Mouse (Mus musculus) neural tube, embryonic 15.5 days (tissue): ENCODE results near the gene Epha6. TPM values are rescaled to one million over a fixed set of nuclear protein-coding genes. Genes with fewer than 3 reads are reported as not detected.

ENCODE experiments used
- ATAC-seq: fragments of 200-750 bp; cut with Nextera tagmentation; 2 replicates; pipeline ENCODE4 v1.8.0; 2017; ENCODE audit warnings: mild to moderate bottlenecking, moderate TSS enrichment, moderate library complexity; ENCODE audit not compliant: low FRiP score
- H3K27ac ChIP-seq: fragments of 300-500 bp; sonication (generic); replicated peaks from 2 replicates; pipeline ENCODE4 v1.5.1; 2015; ENCODE audit warnings: mild to moderate bottlenecking, inconsistent platforms
- H3K27me3 ChIP-seq: fragments of 300-500 bp; sonication (generic); replicated peaks from 2 replicates; pipeline ENCODE4 v1.6.1; 2015; ENCODE audit warnings: inconsistent platforms
- H3K36me3 ChIP-seq: fragments of 300-500 bp; sonication (generic); 2 replicates; pipeline ENCODE4 v1.6.1; 2015; ENCODE audit warnings: inconsistent platforms
- H3K4me1 ChIP-seq: fragments of 300-500 bp; sonication (generic); 2 replicates; pipeline ENCODE4 v1.6.1; 2015; ENCODE audit warnings: inconsistent platforms
- H3K4me2 ChIP-seq: fragments of 300-500 bp; sonication (generic); 2 replicates; pipeline ENCODE4 v1.6.1; 2015; ENCODE audit warnings: inconsistent platforms, mild to moderate bottlenecking, moderate library complexity
- H3K4me3 ChIP-seq: fragments of 300-500 bp; sonication (generic); replicated peaks from 2 replicates; pipeline ENCODE4 v1.5.1; 2015; ENCODE audit warnings: mild to moderate bottlenecking, inconsistent platforms
- H3K9ac ChIP-seq: fragments of 300-500 bp; sonication (generic); replicated peaks from 2 replicates; pipeline ENCODE4 v1.6.1; 2015; ENCODE audit warnings: mild to moderate bottlenecking, inconsistent platforms
- H3K9me3 ChIP-seq: fragments of 300-500 bp; sonication (generic); replicated peaks from 2 replicates; pipeline ENCODE4 v1.6.1; 2016; ENCODE audit warnings: inconsistent platforms
- WGBS: fragments of 180-500 bp; shearing (Covaris S2); methylation state at CpG from one replicate; pipeline ENCODE4 v1.1.7; 2015; ENCODE audit warnings: mixed read lengths; 5-methylcytosine and 5-hydroxymethylcytosine counted together
- polyA plus RNA-seq: library from polyadenylated mRNA; unstranded; fragments of >200 nt; fragmentation: Nextera tagmentation; extraction: Ambion mirVana; gene quantifications from 2 replicates; pipeline ENCODE4 v1.2.1, GENCODE M21; 2015

The Epha6 gene
- 7.0 and 8.6 TPM in 2 replicates for polyA plus RNA-seq

DNA sequence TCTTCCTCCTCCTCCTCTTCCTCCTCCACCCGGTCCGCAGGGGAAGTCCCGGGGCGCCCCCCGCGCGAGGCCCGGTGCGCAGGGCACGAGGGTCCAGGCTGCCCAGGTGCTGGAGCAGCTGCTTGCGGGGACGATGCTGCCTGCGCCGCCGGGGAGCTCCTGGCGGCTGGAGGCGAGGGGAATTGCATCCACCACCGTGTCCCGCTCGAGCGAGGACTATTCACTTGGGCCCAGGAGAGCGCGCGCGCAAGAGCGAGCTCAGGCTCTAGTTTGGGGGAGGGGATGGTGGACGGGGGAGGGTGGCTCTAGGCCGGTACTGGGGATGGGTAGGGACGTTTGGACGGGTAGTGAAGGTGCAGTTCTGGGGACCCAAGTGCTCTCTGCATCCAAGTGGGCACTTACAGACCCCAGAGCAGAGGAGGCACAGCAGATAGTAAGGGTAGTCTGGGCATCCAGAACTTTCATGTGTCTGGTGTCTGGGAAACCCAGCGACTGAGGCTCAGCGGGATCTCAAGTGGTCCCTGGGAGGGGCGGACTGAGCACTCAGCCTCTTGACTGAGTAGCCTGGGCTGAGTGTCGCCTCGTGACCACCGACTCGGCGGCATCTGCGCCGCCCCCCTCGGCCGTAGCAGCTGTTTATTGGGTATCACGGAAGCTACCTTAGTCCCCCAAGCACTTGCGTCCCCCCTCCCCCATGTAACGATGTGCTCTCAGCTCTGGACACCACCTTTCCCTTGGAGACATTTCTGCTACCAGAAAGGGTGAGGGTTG, at the start of gene Epha6:
TSS of gene Epha6 (minus strand) at position 471 of the 771 bp plus-strand sequence.
- ATAC-seq: peak; percentile 76
- Histone ChIP-seq H3K27me3 (0 out of 2 replicates have a peak, but pooled peaks cover 5% of the 10 kb centered on the region), H3K4me2 (peak within 1 kb of the TSS; percentile 90), H3K9me3 (no peaks in the 10 kb centered on the region), H3K36me3 (no peaks in the 10 kb centered on the region), H3K27ac (peak within 1 kb of the TSS; percentile 69), H3K9ac (peak within 1 kb of the TSS; percentile 75), H3K4me3 (peak within 1 kb of the TSS; percentile 62), H3K4me1 (peaks cover 22% of the 10 kb centered on the region)
- WGBS: 0% methylated on average over 45 of the region's 45 CpGs

DNA sequence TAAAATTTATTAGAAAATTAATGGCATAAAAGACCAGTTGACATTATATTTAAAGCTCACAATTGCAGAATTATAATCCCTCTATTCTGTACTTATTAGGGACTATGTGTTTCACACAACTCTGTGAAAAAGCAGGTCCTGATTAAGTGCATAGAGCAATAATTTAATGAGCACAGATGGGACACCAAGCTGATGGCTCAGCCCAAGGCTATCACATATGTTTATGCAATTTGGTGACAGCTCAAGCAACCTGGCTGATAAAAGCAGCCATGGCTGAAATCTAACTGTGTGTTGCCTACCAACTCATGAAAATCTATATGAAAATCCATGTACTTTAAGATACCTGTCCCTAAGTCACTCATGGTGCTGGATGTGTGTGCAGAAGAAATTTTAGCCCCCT, 46.4 kb upstream of the Epha6 start:
- Histone ChIP-seq H3K27ac (no peak overlapping the region), H3K4me2 (no peak overlapping the region), H3K36me3 (no peaks in the 10 kb centered on the region), H3K9me3 (no peaks in the 10 kb centered on the region), H3K4me3 (no peak overlapping the region), H3K27me3 (no peaks in the 10 kb centered on the region), H3K4me1 (no peaks in the 10 kb centered on the region), H3K9ac (no peak overlapping the region)
- ATAC-seq: no peak

DNA sequence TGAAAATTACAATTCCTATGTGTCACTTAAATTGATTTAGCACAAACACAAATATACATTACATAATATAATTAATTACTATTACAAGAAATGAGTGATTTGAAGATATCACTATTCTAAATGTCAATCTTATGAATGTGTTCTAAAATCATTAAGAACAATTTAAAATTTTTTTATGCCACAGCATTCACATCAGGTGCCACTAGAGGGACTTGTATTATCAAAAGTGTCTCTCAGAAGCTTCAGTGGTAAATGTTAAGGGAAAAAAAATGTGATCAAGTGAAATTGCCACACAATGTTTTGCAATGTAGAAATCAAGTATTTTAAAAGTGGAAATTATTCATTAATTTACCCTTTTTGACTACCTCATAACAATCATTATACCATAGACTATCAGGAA, 22.8 kb upstream of the Epha6 start:
- Histone ChIP-seq H3K9ac (no peak overlapping the region), H3K4me2 (no peak overlapping the region), H3K27me3 (no peaks in the 10 kb centered on the region), H3K9me3 (no peaks in the 10 kb centered on the region), H3K27ac (no peak overlapping the region), H3K4me1 (no peaks in the 10 kb centered on the region), H3K36me3 (no peaks in the 10 kb centered on the region), H3K4me3 (no peak overlapping the region)
- ATAC-seq: no peak

DNA sequence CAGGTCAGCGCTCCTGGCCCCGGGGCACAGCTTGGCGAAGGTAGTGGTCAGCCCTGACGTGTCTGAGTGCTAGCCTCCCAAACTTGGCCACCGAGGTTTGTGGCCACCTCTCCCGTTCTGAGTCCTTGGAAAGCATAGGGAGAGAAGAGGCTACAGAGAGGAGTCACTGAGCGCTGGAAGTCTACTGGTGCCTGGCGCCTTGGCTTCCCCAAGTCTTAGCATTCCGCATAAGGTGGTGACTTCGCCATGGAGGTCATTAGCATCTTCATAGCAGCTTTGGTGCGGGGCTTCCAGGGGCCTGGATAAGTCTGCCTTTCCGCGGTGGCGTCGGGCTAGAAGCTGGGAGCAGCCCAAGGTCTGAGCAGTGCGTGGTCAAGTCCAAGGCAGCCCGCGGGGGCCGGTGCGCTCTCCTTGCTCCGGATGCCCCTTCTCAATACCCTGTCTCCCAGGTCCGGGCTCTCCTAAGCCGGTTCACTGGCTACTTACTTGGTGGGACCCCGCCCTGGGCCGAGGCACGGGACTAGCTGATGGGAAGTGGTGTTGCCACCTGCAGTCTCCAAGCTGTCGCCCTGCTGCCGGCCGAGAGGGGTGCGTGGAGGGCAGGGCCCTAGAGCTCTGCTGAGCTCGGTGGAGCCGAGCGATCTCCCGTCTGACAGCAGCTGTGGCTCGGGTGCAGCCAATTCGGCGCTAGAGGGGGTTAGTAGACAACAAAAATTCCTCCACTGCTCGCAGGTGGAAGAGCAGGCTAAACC, 677 bp upstream of the Epha6 start:
- H3K27ac ChIP-seq: peak overlapping the region; percentile 69
- H3K4me1 ChIP-seq: peaks cover 22% of the 10 kb centered on the region
- H3K4me3 ChIP-seq: peak overlapping the region; percentile 62
- peak overlapping the region; percentile 75 for H3K9ac ChIP-seq
- ATAC-seq: peak; percentile 91
- 0 out of 2 replicates have a peak, but pooled peaks cover 5% of the 10 kb centered on the region for H3K27me3 ChIP-seq
- under 1% methylated on average over 38 of the region's 38 CpGs for WGBS
- no peaks in the 10 kb centered on the region for H3K36me3 ChIP-seq
- peak overlapping the region; percentile 90 for H3K4me2 ChIP-seq
- H3K9me3 ChIP-seq: no peaks in the 10 kb centered on the region

DNA sequence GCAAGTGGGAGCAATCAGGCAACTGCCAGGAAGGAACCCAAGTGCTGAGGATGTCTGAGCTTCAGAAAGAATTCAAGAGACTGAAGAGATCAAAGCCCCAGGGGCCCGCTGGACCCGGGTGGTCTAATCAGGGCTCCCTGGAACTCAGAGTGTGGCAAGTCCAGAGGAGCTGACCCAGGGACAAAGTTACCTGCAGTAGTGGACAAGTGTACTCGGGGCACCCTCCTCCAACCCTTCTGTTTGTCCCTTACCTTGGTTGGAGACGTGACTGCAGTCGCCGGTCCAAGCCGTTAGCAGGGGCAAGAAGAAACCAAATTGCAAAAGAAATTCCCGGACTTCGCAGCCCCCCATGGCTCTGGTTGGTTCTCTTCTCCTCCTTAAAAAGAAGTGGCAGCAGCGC, 718 bp downstream of the Epha6 start:
- H3K27ac ChIP-seq: 0 out of 2 replicates have a peak overlapping the region, but pooled peaks have one; percentile 33
- H3K4me1 ChIP-seq: peaks cover 22% of the 10 kb centered on the region
- peak overlapping the region; percentile 62 for H3K4me3 ChIP-seq
- 2% methylated on average over 10 of the region's 10 CpGs for WGBS
- no peaks in the 10 kb centered on the region for H3K9me3 ChIP-seq
- H3K9ac ChIP-seq: peak overlapping the region; percentile 75
- 0 out of 2 replicates have a peak, but pooled peaks cover 5% of the 10 kb centered on the region for H3K27me3 ChIP-seq
- no peak for ATAC-seq
- peak overlapping the region; percentile 90 for H3K4me2 ChIP-seq
- no peaks in the 10 kb centered on the region for H3K36me3 ChIP-seq

DNA sequence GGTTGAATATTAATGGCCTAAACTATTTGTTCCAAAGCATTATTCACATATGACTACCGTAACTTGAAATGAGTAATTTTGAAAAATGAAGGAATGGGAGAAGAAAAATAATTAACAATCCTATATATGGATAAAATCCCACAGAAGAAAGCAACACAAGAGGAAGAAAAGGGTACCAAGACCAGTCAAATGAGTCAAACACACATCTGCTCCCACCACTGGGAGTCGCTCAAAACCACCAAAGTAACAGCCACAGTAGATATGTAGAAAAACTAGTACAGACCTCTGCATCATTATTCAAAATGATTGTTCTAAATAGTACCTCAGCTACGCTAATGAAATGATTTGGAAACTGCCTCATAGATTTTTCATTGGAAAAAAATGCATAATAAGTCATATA, 20.0 kb downstream of the Epha6 start:
- 85% methylated on average over 3 of the region's 3 CpGs for WGBS
- no peaks in the 10 kb centered on the region for H3K4me1 ChIP-seq

DNA sequence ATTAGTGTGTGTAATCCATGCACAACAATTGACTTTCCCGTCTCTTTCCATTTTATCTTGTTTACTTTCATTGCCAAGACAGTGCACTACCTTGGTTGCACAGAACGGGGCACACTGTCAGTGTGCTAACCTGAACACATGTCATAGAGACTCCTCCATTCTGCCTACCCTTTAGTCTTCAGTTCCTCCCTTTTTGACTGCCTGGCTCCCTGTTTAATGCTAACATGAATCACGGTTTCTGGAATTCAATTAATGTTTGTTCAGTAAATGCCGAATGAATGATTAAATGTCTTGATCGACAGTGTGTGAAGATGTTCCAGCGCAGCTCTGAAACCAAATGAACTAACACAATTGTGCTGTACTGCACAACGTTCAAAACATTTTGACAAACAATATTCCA, 20.6 kb downstream of the Epha6 start:
- no peak overlapping the region for H3K4me3 ChIP-seq
- WGBS: 74% methylated on average over 7 of the region's 7 CpGs
- H3K9ac ChIP-seq: no peak overlapping the region
- no peak for ATAC-seq
- no peaks in the 10 kb centered on the region for H3K27me3 ChIP-seq
- no peaks in the 10 kb centered on the region for H3K4me1 ChIP-seq
- H3K9me3 ChIP-seq: no peaks in the 10 kb centered on the region
- no peak overlapping the region for H3K4me2 ChIP-seq
- no peak overlapping the region for H3K27ac ChIP-seq
- H3K36me3 ChIP-seq: no peaks in the 10 kb centered on the region

More for the DNA sequence above, 20.0 kb downstream of the Epha6 start:
- no peak overlapping the region for H3K4me2 ChIP-seq
- H3K27ac ChIP-seq: no peak overlapping the region
- H3K9ac ChIP-seq: no peak overlapping the region
- H3K4me3 ChIP-seq: no peak overlapping the region
- ATAC-seq: no peak
- no peaks in the 10 kb centered on the region for H3K9me3 ChIP-seq
- no peaks in the 10 kb centered on the region for H3K27me3 ChIP-seq
- H3K36me3 ChIP-seq: no peaks in the 10 kb centered on the region

DNA sequence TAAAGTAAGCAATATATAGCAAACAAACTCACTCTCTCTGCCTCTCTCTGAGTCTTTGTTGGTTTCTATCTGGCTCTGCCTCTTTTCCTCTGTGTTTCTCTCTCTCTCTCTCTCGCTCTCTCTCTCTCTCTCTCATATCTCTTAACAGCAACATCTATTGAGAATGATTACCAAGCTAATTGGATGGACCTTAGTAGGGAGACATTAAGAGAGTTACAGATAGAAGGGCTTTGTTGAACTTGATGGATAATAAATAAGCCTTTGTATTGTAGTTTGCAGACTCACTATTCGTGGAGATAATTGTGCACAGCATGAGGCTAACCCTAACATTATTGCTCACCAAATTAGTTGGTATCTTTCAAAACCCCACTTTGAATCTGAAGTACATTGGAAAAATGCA, 34.8 kb downstream of the Epha6 start:
- Histone ChIP-seq H3K4me1 (no peaks in the 10 kb centered on the region), H3K4me2 (no peak overlapping the region), H3K27ac (no peak overlapping the region), H3K27me3 (no peaks in the 10 kb centered on the region), H3K36me3 (no peaks in the 10 kb centered on the region), H3K9me3 (no peaks in the 10 kb centered on the region), H3K4me3 (no peak overlapping the region), H3K9ac (no peak overlapping the region)
- no peak for ATAC-seq
- 30% methylated on average over 2 of the region's 2 CpGs for WGBS

DNA sequence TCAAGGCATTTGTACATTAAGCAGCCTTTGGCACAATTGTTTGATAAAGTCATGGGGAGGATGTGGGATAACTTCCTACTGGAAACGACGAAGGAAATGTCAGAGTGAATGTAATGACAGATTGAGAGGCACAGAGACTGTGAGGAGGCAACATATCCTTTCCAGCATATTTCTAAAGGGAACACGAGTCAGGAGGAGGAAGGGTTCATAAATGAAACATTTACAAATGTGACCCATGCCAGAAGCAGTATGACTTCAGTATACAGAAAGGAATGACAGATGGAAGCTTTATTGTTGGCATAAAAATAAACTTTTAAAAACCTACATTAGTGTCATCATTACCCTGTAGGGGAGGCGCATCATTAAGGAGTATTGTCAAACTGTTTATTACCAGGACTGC, 60.9 kb downstream of the Epha6 start:
- Histone ChIP-seq H3K4me2 (no peak overlapping the region), H3K4me1 (no peaks in the 10 kb centered on the region), H3K36me3 (no peaks in the 10 kb centered on the region), H3K9me3 (no peaks in the 10 kb centered on the region), H3K9ac (no peak overlapping the region), H3K27me3 (no peaks in the 10 kb centered on the region), H3K27ac (no peak overlapping the region), H3K4me3 (no peak overlapping the region)
- no peak for ATAC-seq
- 61% methylated on average over 4 of the region's 4 CpGs for WGBS

DNA sequence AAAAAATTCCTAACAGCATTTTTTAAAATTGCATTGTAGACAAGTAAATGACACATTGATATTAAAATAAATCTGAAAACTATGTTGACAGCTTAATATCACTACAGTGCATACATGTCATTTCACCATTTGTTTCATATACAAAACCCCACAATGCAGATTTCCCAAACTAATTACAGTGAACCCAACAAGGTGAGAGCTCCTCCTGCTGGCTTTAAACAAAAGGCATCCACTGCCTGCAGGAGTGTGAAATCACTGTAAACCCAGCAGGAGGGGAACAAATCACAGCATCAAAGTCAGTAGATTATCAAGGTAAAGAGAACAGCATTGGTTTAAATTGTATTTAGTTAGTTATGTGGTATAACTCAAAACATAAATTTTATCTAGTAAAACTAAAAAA, 67.1 kb downstream of the Epha6 start:
- Histone ChIP-seq H3K4me3 (no peak overlapping the region), H3K9ac (no peak overlapping the region), H3K4me2 (no peak overlapping the region), H3K9me3 (no peaks in the 10 kb centered on the region), H3K4me1 (no peaks in the 10 kb centered on the region), H3K27ac (no peak overlapping the region), H3K36me3 (no peaks in the 10 kb centered on the region), H3K27me3 (no peaks in the 10 kb centered on the region)
- ATAC-seq: 0 out of 2 replicates have a peak, but pooled peaks have one; percentile 24

DNA sequence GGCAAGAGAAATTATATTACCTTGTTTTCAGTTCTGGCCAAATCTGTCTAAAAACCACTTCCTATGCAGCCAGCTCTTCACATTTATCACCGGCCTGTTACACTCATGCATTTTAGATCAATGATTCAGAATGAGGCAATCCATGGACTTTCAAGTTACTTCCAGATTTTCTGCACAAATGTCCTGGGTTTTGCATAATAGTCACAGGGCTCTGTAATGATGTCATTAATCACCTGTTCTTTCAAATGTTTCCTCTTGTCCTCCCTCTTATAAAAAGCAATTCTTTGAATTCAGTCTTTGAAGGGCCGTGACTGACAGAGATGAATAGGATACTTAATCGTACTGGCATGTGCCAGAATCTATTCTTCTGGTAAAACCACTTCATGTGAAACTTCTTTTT, 95.6 kb downstream of the Epha6 start:
- no peak overlapping the region for H3K27ac ChIP-seq
- no peak overlapping the region for H3K4me2 ChIP-seq
- H3K9me3 ChIP-seq: no peaks in the 10 kb centered on the region
- no peaks in the 10 kb centered on the region for H3K4me1 ChIP-seq
- H3K27me3 ChIP-seq: no peaks in the 10 kb centered on the region
- H3K4me3 ChIP-seq: no peak overlapping the region
- 14% methylated on average over 3 of the region's 3 CpGs for WGBS
- H3K36me3 ChIP-seq: no peaks in the 10 kb centered on the region
- no peak overlapping the region for H3K9ac ChIP-seq
- ATAC-seq: no peak

DNA sequence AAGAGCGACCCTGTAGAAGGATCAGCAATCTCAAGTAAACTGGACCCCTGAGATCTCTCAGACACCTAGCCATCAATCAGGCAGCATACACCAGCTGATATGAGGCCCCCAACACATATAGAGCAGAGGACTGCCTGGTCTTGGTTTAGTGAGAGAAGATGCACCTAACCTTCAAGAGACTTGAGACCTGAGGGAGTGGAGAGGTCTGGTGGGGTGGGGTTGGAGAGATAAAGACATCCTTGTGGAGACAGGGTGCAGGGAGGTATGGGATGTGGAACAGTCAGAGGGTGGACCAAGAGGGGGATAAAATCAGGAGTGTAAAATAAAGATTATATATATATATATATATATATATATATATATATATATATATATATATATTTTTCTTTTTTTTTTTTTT, 105.8 kb downstream of the Epha6 start:
- Histone ChIP-seq H3K9ac (no peak overlapping the region), H3K36me3 (no peaks in the 10 kb centered on the region), H3K27ac (no peak overlapping the region), H3K4me2 (no peak overlapping the region), H3K9me3 (no peaks in the 10 kb centered on the region), H3K4me1 (no peaks in the 10 kb centered on the region), H3K4me3 (no peak overlapping the region), H3K27me3 (no peaks in the 10 kb centered on the region)
- no peak for ATAC-seq
- 83% methylated on average over 1 of the region's 1 CpGs for WGBS
